Mouse (Mus musculus): ENCODE results near the gene Gm7971. TPM values are rescaled to one million over a fixed set of nuclear protein-coding genes. Genes with fewer than 3 reads are reported as not detected.
"Not testable (repeated sequence)": the region's sequence is repeated elsewhere in the genome, so short reads cannot be mapped to it uniquely, and the experiment has no call there.

The Gm7971 gene
- not detected in 2 replicates for polyA plus RNA-seq (2015; fragmentation: Nextera tagmentation; extraction: Ambion mirVana)

DNA sequence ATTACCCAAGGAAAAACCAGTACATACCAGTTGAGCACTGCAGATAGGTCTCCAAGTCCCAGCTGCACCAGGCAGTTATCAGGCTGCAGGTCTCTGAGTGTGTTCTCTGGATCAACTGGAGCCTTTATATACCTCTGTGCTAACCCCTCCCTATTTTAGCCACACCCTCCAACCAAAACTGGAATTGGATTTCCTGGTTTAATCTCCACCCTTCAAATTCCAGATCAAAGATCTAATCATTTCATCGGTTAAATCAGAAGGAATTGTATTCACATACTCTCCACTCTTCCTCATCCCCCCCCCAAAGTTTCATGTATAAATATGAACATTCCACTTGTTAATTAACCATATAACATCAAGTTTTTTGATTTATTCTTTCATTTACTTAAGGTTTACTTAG, at the start of gene Gm7971:
Gene Gm7971, minus strand, starts transcription at position 101 of the 400 bp plus-strand sequence.
- not testable (repeated sequence) for H3K4me2 ChIP-seq (replicated peaks); H3K4me3 ChIP-seq (replicated peaks); H3K36me3 ChIP-seq; H3K27me3 ChIP-seq; H3K4me1 ChIP-seq (replicated peaks); H3K9ac ChIP-seq (replicated peaks); ATAC-seq; H3K9me3 ChIP-seq; H3K27ac ChIP-seq
- WGBS, result no CpG with 5 or more reads among the region's 1 CpGs

Other genes with a start within 250 kb of the Gm7971 start
- not detected in 2 replicates for gene D5Ertd577e, start 138.1 kb downstream of the Gm7971 start, polyA plus RNA-seq (2015; fragmentation: Nextera tagmentation; extraction: Ambion mirVana)
- gene Gm3286, start 84.1 kb downstream of the Gm7971 start, polyA plus RNA-seq (2015; fragmentation: Nextera tagmentation; extraction: Ambion mirVana), result not detected in 2 replicates
- not detected in 2 replicates for gene Gm7978, start 141.3 kb upstream of the Gm7971 start, polyA plus RNA-seq (2015; fragmentation: Nextera tagmentation; extraction: Ambion mirVana)
- gene Gm7982, start 147.1 kb upstream of the Gm7971 start, polyA plus RNA-seq (2015; fragmentation: Nextera tagmentation; extraction: Ambion mirVana), result not detected in 2 replicates
- gene E330014E10Rik, start 181.1 kb upstream of the Gm7971 start, polyA plus RNA-seq (2015; fragmentation: Nextera tagmentation; extraction: Ambion mirVana), result not detected in 2 replicates